Mouse (Mus musculus): Measurements from ENCODE around the gene Lexm.

- TF ChIP-seq CTCF (IDR thresholded peaks at IDR 0.05; ENCODE audit: low read depth) (no peak), EP300 (IDR thresholded peaks at IDR 0.05; ENCODE audit: low read depth) (no peak)
These were observed 75.5 kb downstream of the Lexm start for GRCm38 (mm10) chr4:106541491-106541890.

Measured in heart, postnatal 0 days (tissue).